Mouse (Mus musculus): ENCODE data around the gene Cdon. TPM values are rescaled to one million over a fixed set of nuclear protein-coding genes. Genes with fewer than 3 reads are reported as not detected.

Gene Cdon
- polyA plus RNA-seq, 2 experiments: 0.36 to 0.52 TPM

DNA sequence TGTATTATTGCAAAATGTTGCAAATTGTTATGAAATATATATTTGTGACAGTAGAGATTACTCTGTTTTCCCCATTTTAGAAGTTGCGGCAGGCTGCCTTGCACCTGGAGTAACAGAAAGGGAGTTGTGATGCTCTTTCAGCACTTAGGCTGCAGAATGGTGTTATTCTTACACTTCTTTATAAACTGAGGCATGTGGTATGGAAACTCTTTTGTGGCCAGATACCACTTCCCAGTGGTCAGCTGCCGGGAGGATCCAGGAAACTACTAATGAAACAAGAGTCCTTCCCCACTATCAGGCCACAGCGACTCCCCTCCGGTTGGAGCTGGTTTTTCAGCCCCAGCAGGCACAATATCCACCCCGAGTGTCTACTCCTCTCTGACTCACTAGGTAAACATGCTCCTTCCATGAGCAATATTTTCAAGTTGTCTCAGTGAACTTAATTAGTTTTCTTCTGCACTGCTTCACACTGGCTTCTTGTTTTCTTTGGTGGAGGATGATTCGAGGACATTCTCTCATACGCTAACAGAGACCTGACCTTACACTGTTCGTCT lies 46.4 kb downstream of the Cdon start:
- H3K4me1 ChIP-seq (replicated peaks; ENCODE audit: control insufficient read depth in 2 of 2, insufficient read depth in 2 of 2, low read length in 1 of 2): peaks cover 0 to 2% of the 10 kb centered on the region in 2 experiments; a peak in 1 of 4 replicates
- H3K27me3 ChIP-seq (ENCODE audit: control insufficient read depth, insufficient read depth, low read length): no peaks in the 10 kb centered on the region
- WGBS (ENCODE audit: insufficient replicate concordance): 31% methylated on average over 8 of the region's 8 CpGs
- TF ChIP-seq CTCF (IDR thresholded peaks at IDR 0.05; ENCODE audit: low read depth): no peak
- no peak for TF ChIP-seq EP300 (IDR thresholded peaks at IDR 0.05; ENCODE audit: low read depth)
- H3K9me3 ChIP-seq (ENCODE audit: control insufficient read depth, low read length): no peaks in the 10 kb centered on the region
- H3K4me2 ChIP-seq (ENCODE audit: low read depth): no peak overlapping the region
- DNase-seq (ENCODE audit: low read depth in 3 of 3, low spot score in 3 of 3) (no peak), ATAC-seq (ENCODE audit: insufficient read depth) (no peak)
- H3K36me3 ChIP-seq (replicated peaks; ENCODE audit: control insufficient read depth, insufficient read depth, low read depth): no peaks in the 10 kb centered on the region
- H3K4me3 ChIP-seq (ENCODE audit: insufficient read depth in 1 of 2, low read depth in 2 of 2, low read length in 2 of 2): no peak overlapping the region
- no peak overlapping the region for H3K9ac ChIP-seq (replicated peaks)
- H3K27ac ChIP-seq: no peak overlapping the region

DNA sequence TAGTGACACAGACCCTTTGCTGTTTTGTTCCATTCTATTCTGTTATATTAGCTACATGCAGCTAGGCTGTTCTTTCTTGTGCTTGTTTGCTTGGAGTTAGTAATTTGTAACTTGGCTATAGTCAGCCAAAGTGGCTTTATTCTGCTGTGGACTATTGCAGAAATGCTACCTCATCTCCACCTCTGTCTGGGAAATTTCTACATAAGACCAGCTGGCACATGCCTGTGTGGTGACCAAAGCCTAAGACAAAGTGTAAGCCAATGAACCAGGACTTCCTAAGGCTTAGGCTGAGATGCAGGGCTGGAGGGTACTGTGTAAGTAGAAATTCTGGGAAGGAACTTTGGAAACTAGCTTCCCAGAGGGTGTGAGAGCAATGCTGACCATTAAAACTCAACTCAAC lies 48.0 kb downstream of the Cdon start:
- H3K4me1 ChIP-seq (replicated peaks; ENCODE audit: control insufficient read depth in 2 of 2, insufficient read depth in 2 of 2, low read length in 1 of 2): peaks cover 0 to 2% of the 10 kb centered on the region in 2 experiments; a peak in 1 of 4 replicates
- no peaks in the 10 kb centered on the region for H3K36me3 ChIP-seq (replicated peaks; ENCODE audit: control insufficient read depth, insufficient read depth, low read depth)
- H3K4me3 ChIP-seq (ENCODE audit: insufficient read depth in 1 of 2, low read depth in 2 of 2, low read length in 2 of 2): no peak overlapping the region
- no peak overlapping the region for H3K27ac ChIP-seq
- no peak for TF ChIP-seq CTCF (IDR thresholded peaks at IDR 0.05; ENCODE audit: low read depth)
- no peaks in the 10 kb centered on the region for H3K9me3 ChIP-seq (ENCODE audit: control insufficient read depth, low read length)
- no peak for ATAC-seq (ENCODE audit: insufficient read depth)
- no peak overlapping the region for H3K4me2 ChIP-seq (ENCODE audit: low read depth)
- DNase-seq (ENCODE audit: low read depth in 3 of 3, low spot score in 3 of 3): no peak
- no peak overlapping the region for H3K9ac ChIP-seq (replicated peaks)
- H3K27me3 ChIP-seq (ENCODE audit: control insufficient read depth, insufficient read depth, low read length): no peaks in the 10 kb centered on the region

DNA sequence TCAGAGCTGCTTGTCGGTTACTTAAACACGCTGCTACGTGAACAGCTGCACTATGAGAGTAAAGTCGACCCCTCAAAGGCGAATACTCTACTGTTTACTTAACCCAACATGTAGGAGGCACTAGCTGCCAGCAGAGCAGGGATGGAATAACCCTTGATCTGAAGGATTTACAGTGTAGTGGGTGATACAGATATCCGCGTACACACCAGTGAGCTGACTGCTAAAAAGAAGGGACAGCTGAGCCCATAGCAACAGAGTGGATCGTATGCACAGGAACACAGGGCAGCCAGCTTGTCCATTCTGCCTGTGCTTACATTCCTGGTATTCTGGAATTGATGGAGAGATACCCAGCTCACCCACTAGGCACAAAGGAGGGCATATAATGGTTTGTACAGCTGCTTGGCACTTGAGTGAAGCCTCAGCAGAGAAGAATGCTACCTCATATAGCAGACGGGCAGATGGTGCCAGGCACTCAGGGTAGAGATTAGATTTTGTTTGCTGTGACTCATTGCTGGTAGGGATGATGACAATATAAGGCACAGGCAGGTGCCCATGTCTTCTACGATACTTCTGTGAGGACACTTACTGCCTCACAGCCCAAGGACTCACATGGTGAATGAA lies 53.3 kb downstream of the Cdon start:
- DNase-seq (ENCODE audit: low read depth in 3 of 3, low spot score in 3 of 3): no peak
- WGBS (ENCODE audit: insufficient replicate concordance): 65% methylated on average over 10 of the region's 10 CpGs
- ATAC-seq (ENCODE audit: insufficient read depth): no peak
- no peak overlapping the region for H3K4me2 ChIP-seq (ENCODE audit: low read depth)
- no peak overlapping the region for H3K4me3 ChIP-seq (ENCODE audit: insufficient read depth in 1 of 2, low read depth in 2 of 2, low read length in 2 of 2)
- no peaks in the 10 kb centered on the region for H3K36me3 ChIP-seq (replicated peaks; ENCODE audit: control insufficient read depth, insufficient read depth, low read depth)
- no peaks in the 10 kb centered on the region for H3K27me3 ChIP-seq (ENCODE audit: control insufficient read depth, insufficient read depth, low read length)
- H3K9ac ChIP-seq (replicated peaks): no peak overlapping the region
- H3K9me3 ChIP-seq (ENCODE audit: control insufficient read depth, low read length): no peaks in the 10 kb centered on the region
- no peak for TF ChIP-seq CTCF (IDR thresholded peaks at IDR 0.05; ENCODE audit: low read depth)
- no peak for TF ChIP-seq EP300 (IDR thresholded peaks at IDR 0.05; ENCODE audit: low read depth)
- H3K4me1 ChIP-seq (replicated peaks; ENCODE audit: control insufficient read depth in 2 of 2, insufficient read depth in 2 of 2, low read length in 1 of 2): no peaks in the 10 kb centered on the region
- no peak overlapping the region for H3K27ac ChIP-seq

DNA sequence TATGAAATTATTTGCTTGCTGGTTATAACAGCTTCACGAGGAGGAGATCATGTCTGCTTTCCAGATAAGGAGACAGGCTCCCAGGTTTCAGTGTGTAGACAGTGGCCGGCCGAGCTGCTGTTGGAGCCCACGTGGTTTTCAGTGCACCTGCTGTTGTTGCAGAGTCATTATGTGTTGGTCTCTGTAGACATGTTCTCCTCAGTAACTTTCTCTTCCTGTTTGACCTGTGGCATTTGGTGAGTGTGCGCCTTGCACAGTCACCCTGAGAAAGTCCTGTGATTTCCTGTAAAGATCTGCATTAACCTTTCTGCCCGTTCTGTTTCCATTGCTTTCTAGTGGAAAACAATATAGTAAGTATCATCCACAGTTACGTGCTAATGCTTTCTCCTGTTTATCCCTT lies 54.5 kb downstream of the Cdon start:
- Histone ChIP-seq H3K4me2 (ENCODE audit: low read depth) (no peak overlapping the region), H3K9ac (replicated peaks) (no peak overlapping the region), H3K4me1 (replicated peaks; ENCODE audit: control insufficient read depth in 2 of 2, insufficient read depth in 2 of 2, low read length in 1 of 2) (no peaks in the 10 kb centered on the region), H3K4me3 (ENCODE audit: insufficient read depth in 1 of 2, low read depth in 2 of 2, low read length in 2 of 2) (no peak overlapping the region), H3K36me3 (replicated peaks; ENCODE audit: control insufficient read depth, insufficient read depth, low read depth) (no peaks in the 10 kb centered on the region), H3K27ac (no peak overlapping the region), H3K9me3 (ENCODE audit: control insufficient read depth, low read length) (no peaks in the 10 kb centered on the region), H3K27me3 (ENCODE audit: control insufficient read depth, insufficient read depth, low read length) (no peaks in the 10 kb centered on the region)
- ATAC-seq (ENCODE audit: insufficient read depth): no peak
- DNase-seq (ENCODE audit: low read depth in 3 of 3, low spot score in 3 of 3): no peak
- no peak for TF ChIP-seq EP300 (IDR thresholded peaks at IDR 0.05; ENCODE audit: low read depth)
- no peak for TF ChIP-seq CTCF (IDR thresholded peaks at IDR 0.05; ENCODE audit: low read depth)
- WGBS (ENCODE audit: insufficient replicate concordance): 37% methylated on average over 7 of the region's 7 CpGs

DNA sequence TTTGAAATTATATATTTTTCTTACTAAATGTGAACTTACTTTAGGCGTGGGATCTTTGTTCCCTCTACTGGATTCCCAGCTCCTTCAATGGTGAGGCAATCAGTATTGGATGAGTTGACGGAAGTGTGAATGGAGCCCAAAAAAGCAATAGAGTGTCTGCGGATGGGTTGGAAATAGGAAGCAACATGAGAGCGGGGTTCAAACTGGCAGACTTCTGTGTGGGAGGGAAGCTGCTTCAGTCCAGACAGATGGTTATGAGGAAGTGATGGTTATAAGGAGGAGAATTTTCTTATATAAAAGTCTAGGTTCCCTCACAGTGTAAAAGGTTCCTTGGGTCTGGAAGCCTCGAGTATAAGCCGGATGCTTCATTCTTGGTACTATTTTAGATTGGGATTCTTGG lies 58.5 kb downstream of the Cdon start:
- Histone ChIP-seq H3K27me3 (ENCODE audit: control insufficient read depth, insufficient read depth, low read length) (no peaks in the 10 kb centered on the region), H3K27ac (no peak overlapping the region), H3K4me2 (ENCODE audit: low read depth) (no peak overlapping the region), H3K9me3 (ENCODE audit: control insufficient read depth, low read length) (no peaks in the 10 kb centered on the region), H3K4me1 (replicated peaks; ENCODE audit: control insufficient read depth in 2 of 2, insufficient read depth in 2 of 2, low read length in 1 of 2) (no peaks in the 10 kb centered on the region), H3K4me3 (ENCODE audit: insufficient read depth in 1 of 2, low read depth in 2 of 2, low read length in 2 of 2) (no peak overlapping the region), H3K36me3 (replicated peaks; ENCODE audit: control insufficient read depth, insufficient read depth, low read depth) (no peaks in the 10 kb centered on the region), H3K9ac (replicated peaks) (no peak overlapping the region)
- ATAC-seq (ENCODE audit: insufficient read depth) (no peak), DNase-seq (ENCODE audit: low read depth in 3 of 3, low spot score in 3 of 3) (no peak)
- TF ChIP-seq EP300 (IDR thresholded peaks at IDR 0.05; ENCODE audit: low read depth) (no peak), CTCF (IDR thresholded peaks at IDR 0.05; ENCODE audit: low read depth) (no peak)
- WGBS (ENCODE audit: insufficient replicate concordance): 60% methylated on average over 6 of the region's 6 CpGs
